Mouse (Mus musculus) forebrain, embryonic 11.5 days (tissue): Measurements from ENCODE around the gene Chst8. TPM values are rescaled to one million over a fixed set of nuclear protein-coding genes. Genes with fewer than 3 reads are reported as not detected.

Experiments used
- ATAC-seq: fragments of 200-750 bp; cut with Nextera tagmentation; replicated peaks from 2 replicates; pipeline ENCODE4 v1.8.0; 2017; ENCODE audit warnings: moderate TSS enrichment; ENCODE audit not compliant: low FRiP score
- DNase-seq: peaks from one replicate; pipeline ENCODE4 v3.0.0-alpha.2; 2017; ENCODE audit warnings: low spot score
- H3K27ac ChIP-seq: fragments of 300-500 bp; sonication (generic); 2 replicates; pipeline ENCODE4 v1.5.1; 2014; ENCODE audit warnings: low read depth, low read length
- H3K27me3 ChIP-seq: fragments of 300-500 bp; sonication (generic); 2 replicates; pipeline ENCODE4 v1.6.1; 2014; ENCODE audit warnings: mild to moderate bottlenecking, low read length, mixed read lengths; ENCODE audit not compliant: control insufficient read depth, insufficient read depth
- H3K36me3 ChIP-seq: fragments of 300-500 bp; sonication (generic); 2 replicates; pipeline ENCODE4 v1.6.1; 2014; ENCODE audit warnings: mild to moderate bottlenecking, low read length, moderate library complexity, mixed read lengths; ENCODE audit not compliant: control insufficient read depth, insufficient read depth
- H3K4me1 ChIP-seq: fragments of 300-500 bp; sonication (generic); replicated peaks from 2 replicates; pipeline ENCODE4 v1.6.1; 2014; ENCODE audit warnings: low read length, mixed read lengths; ENCODE audit not compliant: control insufficient read depth, insufficient read depth
- H3K4me2 ChIP-seq: fragments of 300-500 bp; sonication (generic); 2 replicates; pipeline ENCODE4 v1.6.1; 2014; ENCODE audit warnings: low read depth, mild to moderate bottlenecking, low read length, moderate library complexity, mixed read lengths; ENCODE audit not compliant: severe bottlenecking
- H3K4me3 ChIP-seq: fragments of 300-500 bp; sonication (generic); 2 replicates; pipeline ENCODE4 v1.5.1; 2014; ENCODE audit warnings: low read depth, low read length
- H3K9ac ChIP-seq: fragments of 300-500 bp; sonication (generic); 2 replicates; pipeline ENCODE4 v1.6.1; 2014; ENCODE audit warnings: low read length
- H3K9me3 ChIP-seq: fragments of 300-500 bp; sonication (generic); 2 replicates; pipeline ENCODE4 v1.6.1; 2016; ENCODE audit warnings: low read length, mixed read lengths; ENCODE audit not compliant: control insufficient read depth
- WGBS: fragments of 180-500 bp; shearing (Covaris S2); extraction: QIAGEN DNeasy Blood & Tissue Kit; methylation state at CpG from one replicate; pipeline ENCODE4 v1.1.7; 2014; 5-methylcytosine and 5-hydroxymethylcytosine counted together
- polyA plus RNA-seq: library from polyadenylated mRNA; unstranded; fragments of >200 nt; fragmentation: Nextera tagmentation; extraction: Ambion mirVana; gene quantifications from 2 replicates; pipeline ENCODE4 v1.2.1, GENCODE M21; 2014

Chst8 gene
- polyA plus RNA-seq, 1 experiment from 2014 or later: 11.4 TPM

DNA sequence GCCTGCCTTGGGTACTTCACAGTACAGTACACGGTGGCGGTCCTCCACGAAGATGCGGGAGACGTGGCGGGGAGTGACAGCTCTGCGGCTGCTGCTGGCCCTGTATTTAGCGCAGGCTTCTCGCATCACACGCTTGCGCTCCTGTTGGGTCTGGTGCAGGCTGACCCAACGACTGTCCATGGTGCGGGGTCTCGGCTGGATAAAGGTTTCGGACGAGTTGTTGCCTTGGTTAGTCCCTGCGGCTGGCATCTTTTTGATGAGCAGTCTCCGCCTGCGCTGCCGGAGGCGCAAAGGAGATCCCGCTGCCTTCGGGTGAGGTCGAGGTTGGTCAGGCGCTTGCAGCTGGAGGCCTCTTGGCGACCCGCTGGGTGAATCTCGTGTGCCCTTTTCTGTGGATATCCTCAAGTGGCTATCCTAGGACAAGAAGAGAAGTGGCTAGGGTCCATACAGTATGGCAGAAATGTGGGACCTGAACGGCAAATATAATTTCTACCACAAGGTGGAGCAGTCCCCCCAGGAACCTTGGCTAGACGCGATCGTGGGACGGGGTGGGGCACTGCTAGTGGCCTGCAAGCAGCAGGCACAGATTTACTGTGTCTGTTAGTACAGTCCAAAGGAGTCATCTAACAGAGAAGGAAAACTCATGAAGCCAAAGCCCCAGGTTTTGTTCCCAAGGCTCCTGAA is 136.5 kb downstream of the Chst8 start:
- H3K4me2 ChIP-seq: peak overlapping the region; percentile 40; the same call in 1 of the 2 replicates
- H3K27ac ChIP-seq: no peak overlapping the region
- peaks cover 33% of the 10 kb centered on the region for H3K27me3 ChIP-seq
- no peaks in the 10 kb centered on the region for H3K36me3 ChIP-seq
- ATAC-seq (peak; percentile 71), DNase-seq (peak; percentile 90)
- peaks cover 5% of the 10 kb centered on the region; the same call in 1 of the 2 replicates for H3K4me1 ChIP-seq
- peak overlapping the region; percentile 21 for H3K4me3 ChIP-seq
- WGBS: 6% methylated on average over 33 of the region's 33 CpGs
- no peaks in the 10 kb centered on the region for H3K9me3 ChIP-seq
- H3K9ac ChIP-seq: peak overlapping the region; percentile 27

DNA sequence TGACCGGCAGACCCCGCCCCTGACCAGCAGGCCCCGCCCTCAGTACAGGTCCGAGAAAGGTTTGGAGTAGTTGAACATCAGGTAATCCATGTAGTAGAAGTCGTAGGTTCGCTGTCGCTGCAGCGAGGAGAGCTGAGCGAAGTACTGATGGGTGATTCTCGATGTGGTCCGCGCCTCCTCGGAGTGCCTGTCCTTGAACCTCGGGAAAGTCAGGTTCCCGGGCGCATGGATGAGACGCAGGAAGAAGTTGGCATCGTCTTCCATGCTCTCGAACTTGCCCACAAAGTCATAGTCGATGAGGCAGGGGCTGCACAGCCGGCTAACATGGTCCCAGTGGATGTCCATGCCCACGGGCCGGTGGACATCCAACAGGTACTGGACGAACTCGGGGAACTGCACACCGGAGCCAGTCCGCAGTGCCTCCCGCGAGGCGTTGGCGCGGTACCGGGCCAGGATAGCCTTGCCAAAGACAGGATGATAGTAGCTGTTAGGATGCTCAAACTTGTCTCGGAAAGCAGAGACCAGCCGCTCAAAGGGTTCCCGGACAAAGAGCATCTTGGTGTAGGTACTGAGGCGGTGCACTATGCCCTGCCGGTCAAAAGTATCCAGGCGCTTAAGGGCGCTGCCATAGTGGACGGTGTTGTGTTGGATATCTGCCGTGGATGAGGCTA is 137.3 kb downstream of the Chst8 start:
- Histone ChIP-seq H3K27me3 (peaks cover 33% of the 10 kb centered on the region), H3K4me1 (peaks cover 5% of the 10 kb centered on the region; the same call in 1 of the 2 replicates), H3K9me3 (no peaks in the 10 kb centered on the region), H3K4me2 (peak overlapping the region; percentile 40; the same call in 1 of the 2 replicates), H3K27ac (no peak overlapping the region), H3K9ac (peak overlapping the region; percentile 27; the same call in 1 of the 2 replicates), H3K36me3 (no peaks in the 10 kb centered on the region), H3K4me3 (peak overlapping the region; percentile 21)
- no peak for DNase-seq
- no peak for ATAC-seq
- 10% methylated on average over 42 of the region's 42 CpGs for WGBS

DNA sequence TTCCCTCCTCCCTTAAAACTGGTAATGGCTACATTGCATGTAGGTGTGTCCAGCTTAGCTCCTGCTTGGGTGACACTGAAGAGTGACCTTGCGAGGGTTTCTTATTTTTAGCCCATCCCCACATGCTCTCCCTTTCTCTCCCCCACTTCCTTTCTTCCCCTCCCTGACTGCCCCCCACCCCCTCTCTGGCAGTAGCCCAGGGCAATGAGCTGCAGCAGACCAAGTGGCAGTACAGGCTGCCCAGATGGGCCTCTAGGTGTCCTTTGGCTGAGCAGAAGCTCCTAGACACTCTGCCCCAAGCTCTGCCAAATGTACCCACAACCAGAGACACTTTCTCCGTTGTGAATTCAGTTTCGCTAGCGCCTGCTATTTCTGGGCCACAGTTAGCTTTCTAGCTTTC is 139.6 kb downstream of the Chst8 start:
- 76% methylated on average over 4 of the region's 4 CpGs for WGBS
- H3K27me3 ChIP-seq: peaks cover 33% of the 10 kb centered on the region
- no peak overlapping the region for H3K27ac ChIP-seq
- DNase-seq: no peak
- no peak overlapping the region for H3K4me3 ChIP-seq
- ATAC-seq: no peak
- H3K4me1 ChIP-seq: peaks cover 5% of the 10 kb centered on the region; the same call in 1 of the 2 replicates
- no peak overlapping the region for H3K4me2 ChIP-seq
- no peaks in the 10 kb centered on the region for H3K9me3 ChIP-seq
- no peak overlapping the region for H3K9ac ChIP-seq
- H3K36me3 ChIP-seq: no peaks in the 10 kb centered on the region

DNA sequence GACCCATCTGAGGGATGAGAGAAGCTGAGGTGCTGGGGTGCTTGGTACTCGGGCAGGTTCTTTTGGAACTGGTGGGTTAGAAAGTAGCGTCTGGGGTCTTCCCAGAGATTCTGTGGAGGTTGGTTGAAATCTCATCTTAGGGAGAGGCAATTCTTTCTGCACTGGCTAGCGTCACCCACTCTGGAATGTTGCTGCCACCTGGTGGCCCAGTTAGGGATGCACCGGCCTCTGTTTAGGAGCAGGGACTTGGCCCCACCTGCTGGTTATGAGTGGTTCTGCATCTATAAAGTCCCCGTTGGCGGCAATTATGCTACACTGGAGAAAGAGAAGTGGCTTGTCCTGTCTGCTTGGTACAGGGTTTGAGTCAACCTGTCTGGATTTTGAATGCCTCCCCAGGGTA is 140.6 kb downstream of the Chst8 start:
- ATAC-seq (peak; percentile 34), DNase-seq (peak; percentile 94)
- 2% methylated on average over 6 of the region's 6 CpGs for WGBS

DNA sequence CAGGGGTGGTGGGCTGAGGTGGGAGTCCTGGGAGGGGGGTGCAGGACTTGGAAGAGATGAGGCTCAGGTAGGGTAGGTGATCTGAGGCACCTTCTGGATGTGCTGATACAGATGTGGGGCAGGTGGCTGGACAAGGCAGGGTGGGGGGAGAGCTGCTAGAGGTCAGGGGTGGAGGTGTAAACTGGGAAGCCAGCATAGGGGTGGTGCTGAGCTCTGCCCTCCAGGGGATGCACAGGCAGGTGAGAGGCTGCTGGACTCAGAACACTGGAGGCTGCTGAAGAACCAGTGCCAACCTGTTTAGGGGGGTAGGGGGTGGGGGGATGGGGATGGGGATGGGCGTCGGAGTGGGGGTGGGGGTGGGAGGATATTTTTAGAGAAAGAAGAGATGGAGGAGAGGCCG is 141.7 kb downstream of the Chst8 start:
- peaks cover 30% of the 10 kb centered on the region for H3K27me3 ChIP-seq
- ATAC-seq: no peak
- no peak for DNase-seq

More for the DNA sequence above, 140.6 kb downstream of the Chst8 start:
- no peak overlapping the region for H3K4me2 ChIP-seq
- H3K36me3 ChIP-seq: no peaks in the 10 kb centered on the region
- no peak overlapping the region for H3K27ac ChIP-seq
- peaks cover 5% of the 10 kb centered on the region; the same call in 1 of the 2 replicates for H3K4me1 ChIP-seq
- peaks cover 33% of the 10 kb centered on the region for H3K27me3 ChIP-seq
- H3K9ac ChIP-seq: no peak overlapping the region
- no peaks in the 10 kb centered on the region for H3K9me3 ChIP-seq
- no peak overlapping the region for H3K4me3 ChIP-seq

DNA sequence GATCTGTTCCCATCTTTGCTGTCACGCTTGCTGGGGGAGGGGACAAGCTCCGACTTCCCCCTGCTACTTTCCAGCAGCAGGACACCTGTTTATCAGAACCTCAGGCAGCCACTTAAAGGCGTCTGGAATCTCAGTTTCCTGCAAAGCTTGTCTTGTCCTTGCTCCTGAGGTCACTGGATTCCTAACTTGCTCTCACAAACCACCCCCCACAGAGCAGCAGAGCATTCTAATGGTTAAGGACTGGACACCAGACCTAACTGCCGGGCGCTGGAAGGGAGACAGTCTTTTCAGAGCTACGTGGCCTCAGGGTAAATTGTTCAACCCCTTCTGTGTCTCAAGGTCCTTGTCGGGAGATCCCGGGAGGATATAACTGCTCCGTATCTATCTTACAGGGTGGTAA is 143.2 kb downstream of the Chst8 start:
- no peaks in the 10 kb centered on the region for H3K36me3 ChIP-seq
- no peaks in the 10 kb centered on the region for H3K9me3 ChIP-seq
- H3K27ac ChIP-seq: no peak overlapping the region
- no peak overlapping the region for H3K4me3 ChIP-seq
- no peaks in the 10 kb centered on the region; the same call in 1 of the 2 replicates for H3K4me1 ChIP-seq
- peaks cover 15% of the 10 kb centered on the region for H3K27me3 ChIP-seq
- no peak overlapping the region for H3K4me2 ChIP-seq
- 20% methylated on average over 9 of the region's 9 CpGs for WGBS
- ATAC-seq (no peak), DNase-seq (no peak)
- H3K9ac ChIP-seq: no peak overlapping the region

More for the DNA sequence above, 141.7 kb downstream of the Chst8 start:
- H3K4me1 ChIP-seq: peaks cover 4% of the 10 kb centered on the region; the same call in 1 of the 2 replicates
- no peak overlapping the region for H3K4me3 ChIP-seq
- H3K9me3 ChIP-seq: no peaks in the 10 kb centered on the region
- no peak overlapping the region for H3K9ac ChIP-seq
- WGBS: 88% methylated on average over 3 of the region's 3 CpGs
- H3K4me2 ChIP-seq: no peak overlapping the region
- no peaks in the 10 kb centered on the region for H3K36me3 ChIP-seq
- no peak overlapping the region for H3K27ac ChIP-seq

DNA sequence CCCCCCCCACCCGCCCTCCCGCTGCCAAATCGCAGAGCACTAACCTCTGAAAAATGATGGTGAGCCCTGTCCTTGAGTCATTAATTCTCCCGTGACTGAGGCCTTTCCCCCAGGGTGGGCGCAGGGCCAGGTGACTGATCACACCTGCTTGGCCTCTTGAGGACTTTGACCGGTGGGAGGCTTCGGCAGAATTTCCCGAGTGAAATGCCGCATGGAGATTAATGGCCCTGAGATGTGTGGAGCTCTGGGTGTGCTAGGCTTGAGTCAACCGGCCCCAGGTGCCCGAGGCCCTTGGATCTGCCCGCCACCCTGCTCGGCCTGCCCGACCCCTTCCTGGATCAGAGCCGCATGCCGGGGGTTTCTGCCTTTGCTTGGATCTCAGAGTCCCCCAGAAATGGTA is 144.6 kb downstream of the Chst8 start:
- WGBS: 91% methylated on average over 16 of the region's 16 CpGs
- H3K27me3 ChIP-seq: peaks cover under 1% of the 10 kb centered on the region; the same call in 1 of the 2 replicates
- DNase-seq: no peak
- no peak for ATAC-seq
- H3K27ac ChIP-seq: no peak overlapping the region
- H3K4me2 ChIP-seq: no peak overlapping the region
- no peak overlapping the region for H3K9ac ChIP-seq
- H3K36me3 ChIP-seq: no peaks in the 10 kb centered on the region
- H3K4me1 ChIP-seq: peaks cover 2% of the 10 kb centered on the region; the same call in 1 of the 2 replicates
- no peaks in the 10 kb centered on the region for H3K9me3 ChIP-seq
- H3K4me3 ChIP-seq: no peak overlapping the region

DNA sequence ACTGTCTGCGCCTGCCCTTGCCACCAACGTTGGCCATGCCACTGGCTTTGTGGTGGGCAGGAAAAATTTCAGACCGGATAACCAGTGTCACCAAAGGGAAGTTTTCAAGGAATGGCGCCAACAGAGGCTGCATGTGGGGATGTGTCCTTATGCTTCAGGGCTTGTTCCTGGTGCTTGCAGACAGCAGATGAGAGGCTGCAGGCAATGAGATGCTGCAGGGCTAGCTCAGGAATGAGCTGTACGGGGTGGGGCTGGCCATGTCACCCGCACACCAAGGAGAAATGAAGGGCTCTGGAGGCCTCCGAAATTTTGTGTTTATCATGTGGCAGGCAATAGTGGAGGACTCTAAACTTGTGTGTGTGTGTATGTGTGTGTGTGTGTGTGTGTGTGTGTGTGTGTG is 149.4 kb downstream of the Chst8 start:
- peaks cover 3% of the 10 kb centered on the region; the same call in 1 of the 2 replicates for H3K4me1 ChIP-seq
- H3K9me3 ChIP-seq: no peaks in the 10 kb centered on the region
- no peak overlapping the region for H3K27ac ChIP-seq
- no peak overlapping the region for H3K4me3 ChIP-seq
- no peaks in the 10 kb centered on the region for H3K27me3 ChIP-seq
- no peak overlapping the region for H3K9ac ChIP-seq
- H3K36me3 ChIP-seq: no peaks in the 10 kb centered on the region
- H3K4me2 ChIP-seq: no peak overlapping the region
- no peak for DNase-seq
- WGBS: 45% methylated on average over 7 of the region's 7 CpGs
- no peak for ATAC-seq
